Comparison of ENCODE assay signal across 9 mouse cellular contexts in genomic region chr16:34414581-34414980, GRCm38 (mm10).
DNase-seq lines count a peak whose midpoint lies in the region; ATAC-seq lines count a peak whose summit lies in the region.
"Had no signal": no experiment of that assay in that cellular context is flagged by ENCODE, and none has a peak within 500 bp of the region (broad histone marks: within the 10 kb centered on the region; RNA-seq: fewer than 3 reads in every experiment).

No protein-coding gene starts in this region.

- DNase-seq in hindbrain, embryonic 11.5 days (ENCODE audit: low spot score) = no peak
- DNase-seq in layer of hippocampus, adult 8-10 months (ENCODE audit: low spot score in 2 of 2) = peak; percentile 45 to 64
- DNase-seq in lung, postnatal 4 days = peak; percentile 41 to 80
- DNase-seq in cerebellum, postnatal 25 days = no peak
- DNase-seq in gastrocnemius, postnatal 25 days = no peak
- DNase-seq in adrenal gland, adult 2 months = no peak

- peaks cover 44% of the 10 kb centered on the region for H3K4me1 ChIP-seq in hindbrain, embryonic 12.5 days
- peaks cover 5% of the 10 kb centered on the region; the same call in 1 of the 2 replicates for H3K4me1 ChIP-seq in hindbrain, embryonic 11.5 days (replicated peaks; ENCODE audit: control insufficient read depth, insufficient read depth, low read length)
- peaks cover 13% of the 10 kb centered on the region for H3K4me1 ChIP-seq in forebrain, embryonic 16.5 days (replicated peaks; ENCODE audit: control insufficient read depth, insufficient read depth, low read length)

- ATAC-seq in hindbrain, embryonic 12.5 days (ENCODE audit: low FRiP score) = no peak
- ATAC-seq in hindbrain, embryonic 11.5 days (ENCODE audit: low FRiP score) = no peak
- no peak for ATAC-seq in forebrain, embryonic 16.5 days

- no peak overlapping the region for H3K9ac ChIP-seq in hindbrain, embryonic 12.5 days
- H3K9ac ChIP-seq in hindbrain, embryonic 11.5 days (ENCODE audit: low read depth, low read length) = no peak overlapping the region
- H3K9ac ChIP-seq in forebrain, embryonic 16.5 days (replicated peaks; ENCODE audit: low read depth, low read length) = no peak overlapping the region
- H3K9ac ChIP-seq: liver, embryonic 14.5 days had no signal

- no peaks in the 10 kb centered on the region for H3K9me3 ChIP-seq in hindbrain, embryonic 12.5 days (replicated peaks)
- no peaks in the 10 kb centered on the region for H3K9me3 ChIP-seq in hindbrain, embryonic 11.5 days (ENCODE audit: control insufficient read depth, low read length)
- peaks cover 2% of the 10 kb centered on the region; the same call in 1 of the 2 replicates for H3K9me3 ChIP-seq in forebrain, embryonic 16.5 days (ENCODE audit: control insufficient read depth, low read length)

- H3K27ac ChIP-seq in hindbrain, embryonic 12.5 days = peak overlapping the region; percentile 70
- H3K27ac ChIP-seq in hindbrain, embryonic 11.5 days (ENCODE audit: low read depth, low read length) = no peak overlapping the region
- peak overlapping the region; percentile 72 for H3K27ac ChIP-seq in forebrain, embryonic 16.5 days (ENCODE audit: low read length)
- H3K27ac ChIP-seq: liver, embryonic 14.5 days had no signal

- H3K36me3 ChIP-seq in hindbrain, embryonic 12.5 days = no peaks in the 10 kb centered on the region
- no peaks in the 10 kb centered on the region for H3K36me3 ChIP-seq in hindbrain, embryonic 11.5 days (ENCODE audit: control insufficient read depth, insufficient read depth, low read length)
- H3K36me3 ChIP-seq in forebrain, embryonic 16.5 days (ENCODE audit: control insufficient read depth, insufficient read depth) = no peaks in the 10 kb centered on the region

- no peak overlapping the region for H3K4me2 ChIP-seq in hindbrain, embryonic 12.5 days (replicated peaks)
- no peak overlapping the region for H3K4me2 ChIP-seq in hindbrain, embryonic 11.5 days (replicated peaks; ENCODE audit: low read depth, low read length)
- H3K4me2 ChIP-seq in forebrain, embryonic 16.5 days (ENCODE audit: low read length) = no peak overlapping the region

- no peak overlapping the region for H3K4me3 ChIP-seq in hindbrain, embryonic 12.5 days
- no peak overlapping the region for H3K4me3 ChIP-seq in hindbrain, embryonic 11.5 days (ENCODE audit: low read depth, low read length)
- H3K4me3 ChIP-seq in forebrain, embryonic 16.5 days (replicated peaks; ENCODE audit: low read length) = no peak overlapping the region

- H3K27me3 ChIP-seq in hindbrain, embryonic 12.5 days = no peaks in the 10 kb centered on the region
- H3K27me3 ChIP-seq in hindbrain, embryonic 11.5 days (ENCODE audit: control insufficient read depth, insufficient read depth, low read length) = no peaks in the 10 kb centered on the region
- no peaks in the 10 kb centered on the region for H3K27me3 ChIP-seq in forebrain, embryonic 16.5 days (replicated peaks; ENCODE audit: control insufficient read depth, insufficient read depth, low read length)

- WGBS in hindbrain, embryonic 12.5 days = 53% methylated on average over 7 of the region's 7 CpGs
- 69% methylated on average over 7 of the region's 7 CpGs for WGBS in hindbrain, embryonic 11.5 days
- WGBS in forebrain, embryonic 16.5 days = 61% methylated on average over 7 of the region's 7 CpGs

Comparison
In these comparisons a context has a peak if more than half of its experiments do, and no peak if none do; other contexts are left out.
1. DNase-seq: peak in layer of hippocampus, adult 8-10 months (2 of 2) and lung, postnatal 4 days (2 of 2); none in hindbrain, embryonic 11.5 days (single experiment), cerebellum, postnatal 25 days (0 of 2), gastrocnemius, postnatal 25 days (single experiment) and adrenal gland, adult 2 months (single experiment).